Mouse (Mus musculus) 3134 (cell line): ENCODE results near the gene Cdkn2b.
A peak's percentile ranks its signal among the peaks of the same experiment; 100 is the strongest.

Experiments used
- DNase-seq: peaks from one replicate; pipeline ENCODE4 v3.0.0-alpha.2; 2011; ENCODE audit warnings: low spot score; ENCODE audit not compliant: insufficient read length; ENCODE audit errors: extremely low read depth

Gene Cdkn2b

GRCm38 (mm10) chr4:89293516-89293915 lies 17.3 kb downstream of the Cdkn2b start:
- no peak for DNase-seq

GRCm38 (mm10) chr4:89289028-89289427 lies 21.8 kb downstream of the Cdkn2b start:
- no peak for DNase-seq

GRCm38 (mm10) chr4:89286566-89286965 lies 24.3 kb downstream of the Cdkn2b start:
- DNase-seq: no peak

- DNase-seq: no peak
These were observed 25.2 kb downstream of the Cdkn2b start for GRCm38 (mm10) chr4:89285688-89286087.

GRCm38 (mm10) chr4:89282661-89283060 lies 28.2 kb downstream of the Cdkn2b start:
- no peak for DNase-seq

GRCm38 (mm10) chr4:89282036-89282566 lies 28.7 kb downstream of the Cdkn2b start:
- DNase-seq: no peak

- no peak for DNase-seq
These were observed 29.6 kb downstream of the Cdkn2b start for GRCm38 (mm10) chr4:89281236-89281635.

GRCm38 (mm10) chr4:89279641-89280040 lies 31.2 kb downstream of the Cdkn2b start:
- DNase-seq: no peak

GRCm38 (mm10) chr4:89277381-89277940 lies 33.4 kb downstream of the Cdkn2b start:
- DNase-seq: no peak

- no peak for DNase-seq
These were observed 34.1 kb downstream of the Cdkn2b start for GRCm38 (mm10) chr4:89276669-89277219.

GRCm38 (mm10) chr4:89275811-89276584 lies 34.8 kb downstream of the Cdkn2b start:
- no peak for DNase-seq

GRCm38 (mm10) chr4:89274829-89275548 lies 35.9 kb downstream of the Cdkn2b start:
- no peak for DNase-seq

- no peak for DNase-seq
These were observed 36.8 kb downstream of the Cdkn2b start for GRCm38 (mm10) chr4:89274006-89274405.

- DNase-seq: no peak
These were observed 37.3 kb downstream of the Cdkn2b start for GRCm38 (mm10) chr4:89273585-89273984.

- no peak for DNase-seq
These were observed 37.8 kb downstream of the Cdkn2b start for GRCm38 (mm10) chr4:89272961-89273540.

- DNase-seq: no peak
These were observed 38.6 kb downstream of the Cdkn2b start for GRCm38 (mm10) chr4:89272101-89272718.

GRCm38 (mm10) chr4:89257768-89258167 lies 53.1 kb downstream of the Cdkn2b start:
- DNase-seq: peak; percentile 62
